Comparison of ENCODE assay signal across 23 mouse cellular contexts in genomic region chr7:120803268-120803667, GRCm38 (mm10). TPM values are rescaled to one million over a fixed set of nuclear protein-coding genes. Genes with fewer than 3 reads are reported as not detected.
"Had no signal": no experiment of that assay in that cellular context is flagged by ENCODE, and none has a peak within 500 bp of the region (broad histone marks: within the 10 kb centered on the region; RNA-seq: fewer than 3 reads in every experiment).

No protein-coding gene starts in this region.

- H3K36me3 ChIP-seq: neural tube, embryonic 12.5 days; neural tube, embryonic 13.5 days; neural tube, embryonic 15.5 days; stomach, embryonic 15.5 days had no signal

- DNase-seq: retina, postnatal 1 day; right cerebral cortex, adult 18-20 months; right cerebral cortex, postnatal 14 days; right cerebral cortex, postnatal 25 days; right cerebral cortex, postnatal 4 days; spleen, adult 18-20 months; thymus, adult 18-20 months; thymus, postnatal 14 days; thymus, postnatal 25 days; thymus, postnatal 36 days; thymus, postnatal 4 days had no signal

- H3K27me3 ChIP-seq: neural tube, embryonic 12.5 days; neural tube, embryonic 13.5 days; neural tube, embryonic 15.5 days; stomach, embryonic 15.5 days had no signal

- H3K27ac ChIP-seq: neural tube, embryonic 12.5 days; neural tube, embryonic 13.5 days; neural tube, embryonic 15.5 days; stomach, embryonic 15.5 days; stomach, postnatal 0 days had no signal

- H3K4me3 ChIP-seq: neural tube, embryonic 12.5 days; neural tube, embryonic 13.5 days; neural tube, embryonic 15.5 days; stomach, embryonic 15.5 days had no signal

- H3K4me1 ChIP-seq: neural tube, embryonic 12.5 days; neural tube, embryonic 13.5 days; neural tube, embryonic 15.5 days; stomach, embryonic 15.5 days had no signal

RNA-seq across cellular contexts. Expression of gene Gm5737, which starts 8.9 kb away (rescaled TPM):
- total RNA-seq: neutrophil, adult 5-6 weeks had no signal
- polyA plus RNA-seq: neural tube, embryonic 12.5 days; neural tube, embryonic 13.5 days; neural tube, embryonic 14.5 days; neural tube, embryonic 15.5 days; small intestine, adult 2 months; spleen, adult 2 months; stomach, embryonic 14.5 days; stomach, embryonic 15.5 days; stomach, embryonic 16.5 days; stomach, postnatal 0 days; thymus, postnatal 0 days had no signal
